Mouse (Mus musculus) heart, embryonic 11.5 days (tissue): ENCODE data around the gene Gpr146. TPM values are rescaled to one million over a fixed set of nuclear protein-coding genes. Genes with fewer than 3 reads are reported as not detected.

Experiments
- ATAC-seq: fragments of 200-750 bp; cut with Nextera tagmentation; replicated peaks from 2 replicates; pipeline ENCODE4 v1.8.0; 2017; ENCODE audit warnings: moderate library complexity; ENCODE audit not compliant: insufficient number of reproducible peaks, low FRiP score, low TSS enrichment
- H3K27ac ChIP-seq: fragments of 300-500 bp; sonication (generic); 2 replicates; pipeline ENCODE4 v1.5.1; 2014; ENCODE audit warnings: mild to moderate bottlenecking, low read depth, low read length
- H3K27me3 ChIP-seq: fragments of 300-500 bp; sonication (generic); 2 replicates; pipeline ENCODE4 v1.6.1; 2014; ENCODE audit warnings: mild to moderate bottlenecking, low read length, mixed read lengths; ENCODE audit not compliant: control insufficient read depth, insufficient read depth
- H3K36me3 ChIP-seq: fragments of 300-500 bp; sonication (generic); 2 replicates; pipeline ENCODE4 v1.6.1; 2014; ENCODE audit warnings: mild to moderate bottlenecking, low read length, moderate library complexity, mixed read lengths; ENCODE audit not compliant: control insufficient read depth, insufficient read depth
- H3K4me1 ChIP-seq: fragments of 300-500 bp; sonication (generic); 2 replicates; pipeline ENCODE4 v1.6.1; 2014; ENCODE audit warnings: low read length; ENCODE audit not compliant: control insufficient read depth, insufficient read depth
- H3K4me2 ChIP-seq: fragments of 300-500 bp; sonication (generic); 2 replicates; pipeline ENCODE4 v1.6.1; 2014; ENCODE audit warnings: mild to moderate bottlenecking, moderate library complexity
- H3K4me3 ChIP-seq: fragments of 300-500 bp; sonication (generic); 2 replicates; pipeline ENCODE4 v1.5.1; 2014; ENCODE audit warnings: low read depth, low read length
- H3K9ac ChIP-seq: fragments of 300-500 bp; sonication (generic); 2 replicates; pipeline ENCODE4 v1.6.1; 2014; ENCODE audit warnings: mild to moderate bottlenecking, low read depth, low read length, moderate library complexity
- H3K9me3 ChIP-seq: fragments of 300-500 bp; sonication (generic); replicated peaks from 2 replicates; pipeline ENCODE4 v1.6.1; 2016; ENCODE audit warnings: low read length; ENCODE audit not compliant: control insufficient read depth
- WGBS: fragments of 180-500 bp; shearing (Covaris S2); extraction: QIAGEN DNeasy Blood & Tissue Kit; methylation state at CpG from one replicate; pipeline ENCODE4 v1.1.7; 2014; ENCODE audit not compliant: insufficient replicate concordance; 5-methylcytosine and 5-hydroxymethylcytosine counted together
- polyA plus RNA-seq: library from polyadenylated mRNA; unstranded; fragments of >200 nt; fragmentation: Nextera tagmentation; extraction: Ambion mirVana; gene quantifications from 2 replicates; pipeline ENCODE4 v1.2.1, GENCODE M21; 2014

The Gpr146 gene
- polyA plus RNA-seq, 1 experiment from 2014 or later: 7.5 TPM

DNA sequence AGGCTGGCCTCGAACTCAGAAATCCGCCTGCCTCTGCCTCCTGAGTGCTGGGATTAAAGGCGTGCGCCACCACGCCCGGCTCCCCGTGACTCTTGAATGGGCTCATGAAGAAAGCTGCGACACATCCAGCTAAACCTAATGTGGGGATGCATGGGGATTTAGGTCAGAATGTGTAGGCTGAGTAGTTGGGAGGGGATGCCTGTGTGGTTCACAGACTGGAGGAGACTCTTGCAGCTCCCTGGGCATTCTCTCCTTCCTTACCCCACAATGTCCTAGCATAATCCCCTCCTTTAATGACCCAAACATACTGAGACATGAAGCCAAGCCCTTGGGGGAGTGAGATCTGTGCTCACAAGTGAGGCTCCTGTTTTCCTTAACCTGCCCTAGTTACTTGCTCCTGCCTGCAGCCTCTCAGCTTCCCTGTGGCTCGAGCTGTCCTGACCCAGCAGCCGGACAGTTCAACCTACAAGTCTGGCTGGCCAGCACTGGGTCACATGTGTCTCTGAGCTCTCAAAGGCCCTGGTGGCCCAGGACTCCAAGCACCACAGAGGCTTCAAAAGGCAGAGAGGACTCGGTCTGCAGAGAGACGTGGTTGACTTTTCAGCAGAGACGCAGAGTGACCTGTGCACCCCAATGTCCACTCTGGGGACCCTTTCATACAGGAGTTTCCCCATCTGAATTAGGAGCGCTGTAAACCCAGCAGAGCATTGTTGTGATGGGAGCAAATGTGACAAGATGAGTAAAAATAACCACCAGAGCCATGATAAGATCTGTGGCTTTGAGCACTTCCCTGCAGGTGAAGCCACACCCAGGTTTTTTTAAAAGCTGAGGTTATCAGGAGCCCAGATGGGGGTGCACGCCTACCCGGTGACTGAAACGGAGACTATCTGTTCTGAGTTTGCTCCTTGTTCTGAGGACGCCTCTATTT lies 4.4 kb downstream of the Gpr146 start:
- H3K9me3 ChIP-seq: no peaks in the 10 kb centered on the region
- H3K4me2 ChIP-seq: peak overlapping the region; percentile 88
- H3K9ac ChIP-seq: peak overlapping the region; percentile 40
- peak; percentile 24; the same call in 1 of the 2 replicates for ATAC-seq
- WGBS: 48% methylated on average over 18 of the region's 18 CpGs
- H3K4me3 ChIP-seq: peak overlapping the region; percentile 77
- H3K4me1 ChIP-seq: peaks cover 78% of the 10 kb centered on the region
- H3K27me3 ChIP-seq: no peaks in the 10 kb centered on the region
- H3K36me3 ChIP-seq: no peaks in the 10 kb centered on the region
- peak overlapping the region; percentile 93 for H3K27ac ChIP-seq

- H3K4me3 ChIP-seq: peak overlapping the region; percentile 23; the same call in 1 of the 2 replicates
- no peaks in the 10 kb centered on the region for H3K27me3 ChIP-seq
- peak overlapping the region; percentile 58 for H3K9ac ChIP-seq
- H3K36me3 ChIP-seq: no peaks in the 10 kb centered on the region
- peaks cover 74% of the 10 kb centered on the region for H3K4me1 ChIP-seq
- H3K9me3 ChIP-seq: no peaks in the 10 kb centered on the region
- 12% methylated on average over 8 of the region's 8 CpGs for WGBS
- peak; percentile 44 for ATAC-seq
- peak overlapping the region; percentile 93 for H3K27ac ChIP-seq
- H3K4me2 ChIP-seq: peak overlapping the region; percentile 88
These were observed 5.3 kb downstream of the Gpr146 start for GRCm38 (mm10) chr5:139382760-139383159.

DNA sequence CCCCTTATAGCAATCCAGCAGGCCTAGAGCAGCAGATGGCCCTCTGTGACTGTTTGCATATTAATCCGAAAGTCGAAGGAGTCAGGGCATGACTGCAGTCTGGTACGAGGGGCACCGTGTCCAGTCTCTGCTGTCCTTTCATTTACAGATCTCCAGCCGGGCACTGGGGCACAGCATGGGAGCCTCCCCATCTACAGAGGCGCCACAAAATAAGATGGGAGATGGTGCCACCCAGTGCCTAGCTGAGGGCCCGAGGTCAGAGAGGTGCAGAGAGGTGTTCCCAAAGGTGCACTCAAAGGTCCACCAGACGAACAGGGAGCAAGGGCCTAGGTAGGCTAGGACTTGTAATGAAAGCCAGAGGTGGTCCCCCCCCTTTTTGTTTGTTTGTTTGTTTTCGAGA lies 5.7 kb downstream of the Gpr146 start:
- Histone ChIP-seq H3K9ac (peak overlapping the region; percentile 58; the same call in 1 of the 2 replicates), H3K4me2 (peak overlapping the region; percentile 88), H3K36me3 (no peaks in the 10 kb centered on the region), H3K4me1 (peaks cover 75% of the 10 kb centered on the region), H3K4me3 (0 out of 2 replicates have a peak overlapping the region, but pooled peaks have one; percentile 15), H3K9me3 (no peaks in the 10 kb centered on the region), H3K27ac (peak overlapping the region; percentile 93), H3K27me3 (no peaks in the 10 kb centered on the region)
- ATAC-seq: no peak
- WGBS: 71% methylated on average over 9 of the region's 9 CpGs

DNA sequence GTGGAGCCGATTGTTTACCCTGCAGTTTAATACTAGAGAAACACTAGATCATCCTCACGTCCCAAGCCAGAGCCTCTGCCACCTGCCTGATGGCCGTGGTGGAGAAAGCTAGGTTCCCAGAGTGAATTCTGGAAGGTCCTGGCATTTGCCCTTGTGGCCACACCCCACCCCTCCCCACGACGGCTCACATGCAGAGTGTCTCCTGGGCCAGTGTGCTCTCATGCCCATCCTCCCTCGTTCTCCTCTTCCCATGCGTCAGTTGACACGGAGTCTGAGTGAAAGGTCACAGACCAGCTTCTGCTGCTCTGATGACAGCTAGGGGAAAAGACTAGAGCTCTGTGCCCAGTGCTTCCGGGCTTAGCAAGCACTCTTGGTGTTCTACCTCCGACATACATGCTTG lies 7.0 kb downstream of the Gpr146 start:
- H3K27me3 ChIP-seq: no peaks in the 10 kb centered on the region

GRCm38 (mm10) chr5:139386047-139386446 lies 8.6 kb downstream of the Gpr146 start:
- ATAC-seq: no peak
- Histone ChIP-seq H3K4me2 (no peak overlapping the region), H3K27me3 (no peaks in the 10 kb centered on the region), H3K36me3 (no peaks in the 10 kb centered on the region), H3K4me1 (peaks cover 77% of the 10 kb centered on the region), H3K27ac (0 out of 2 replicates have a peak overlapping the region, but pooled peaks have one; percentile 10), H3K4me3 (no peak overlapping the region), H3K9me3 (no peaks in the 10 kb centered on the region), H3K9ac (no peak overlapping the region)
- 87% methylated on average over 5 of the region's 5 CpGs for WGBS

More for the DNA sequence above, 7.0 kb downstream of the Gpr146 start:
- H3K36me3 ChIP-seq: no peaks in the 10 kb centered on the region
- H3K9me3 ChIP-seq: no peaks in the 10 kb centered on the region
- peak overlapping the region; percentile 54 for H3K27ac ChIP-seq
- H3K4me2 ChIP-seq: peak overlapping the region; percentile 88
- peak overlapping the region; percentile 54; the same call in 1 of the 2 replicates for H3K9ac ChIP-seq
- no peak overlapping the region for H3K4me3 ChIP-seq
- peaks cover 74% of the 10 kb centered on the region for H3K4me1 ChIP-seq
- ATAC-seq: no peak
- 29% methylated on average over 10 of the region's 10 CpGs for WGBS

GRCm38 (mm10) chr5:139387329-139388194 lies 10.1 kb downstream of the Gpr146 start:
- Histone ChIP-seq H3K4me2 (peak overlapping the region; percentile 29; the same call in 1 of the 2 replicates), H3K36me3 (no peaks in the 10 kb centered on the region), H3K4me3 (no peak overlapping the region), H3K4me1 (peaks cover 69% of the 10 kb centered on the region), H3K9ac (peak overlapping the region; percentile 39; the same call in 1 of the 2 replicates), H3K9me3 (no peaks in the 10 kb centered on the region), H3K27ac (peak overlapping the region; percentile 77), H3K27me3 (no peaks in the 10 kb centered on the region)
- 70% methylated on average over 10 of the region's 10 CpGs for WGBS
- no peak for ATAC-seq

DNA sequence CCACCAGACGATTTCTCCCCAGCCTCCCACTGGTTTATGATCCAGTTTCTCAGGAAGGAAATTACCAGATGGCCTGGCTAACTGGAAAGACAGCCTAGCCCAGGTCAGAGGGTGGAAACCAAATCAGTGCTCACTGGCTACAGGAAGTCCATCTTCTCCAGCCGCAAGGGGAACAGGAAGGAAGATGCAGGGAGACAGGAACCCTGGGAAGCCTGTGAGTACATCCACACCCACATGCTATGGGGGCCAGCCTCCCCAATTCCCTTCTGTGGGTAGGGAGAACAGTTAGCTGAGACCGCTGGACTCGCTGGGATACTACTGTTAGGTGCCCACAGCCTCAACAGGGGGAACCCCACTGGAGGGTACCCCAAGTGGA lies 10.7 kb downstream of the Gpr146 start:
- Histone ChIP-seq H3K27ac (peak overlapping the region; percentile 77), H3K9me3 (no peaks in the 10 kb centered on the region), H3K4me2 (peak overlapping the region; percentile 9), H3K9ac (peak overlapping the region; percentile 39; the same call in 1 of the 2 replicates), H3K27me3 (no peaks in the 10 kb centered on the region), H3K4me3 (no peak overlapping the region), H3K36me3 (no peaks in the 10 kb centered on the region), H3K4me1 (peaks cover 64% of the 10 kb centered on the region)
- no peak for ATAC-seq
- WGBS: 74% methylated on average over 4 of the region's 4 CpGs
